In the genomic region with DNA sequence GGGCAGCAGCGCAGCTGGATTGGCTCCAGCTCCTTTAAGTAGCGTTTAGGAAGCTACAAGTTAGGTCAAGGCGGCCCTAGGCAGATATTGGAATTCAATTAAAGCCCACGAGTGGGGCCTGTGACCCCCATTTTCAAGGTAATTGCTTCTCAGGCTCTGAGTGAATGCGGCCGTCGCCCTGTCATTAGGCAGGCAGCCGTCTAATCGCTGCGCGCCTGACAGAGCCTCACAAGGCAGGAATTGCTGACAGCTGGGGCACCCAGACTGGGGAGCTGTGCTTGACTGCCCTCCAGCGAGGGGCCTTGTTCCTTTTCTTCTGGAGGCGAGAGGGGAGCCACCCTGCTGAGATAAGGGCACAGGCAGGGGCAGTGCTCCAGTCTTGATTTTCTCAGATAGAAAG, we compare ENCODE assay signal across 11 mouse cellular contexts. TPM values are rescaled to one million over a fixed set of nuclear protein-coding genes. Genes with fewer than 3 reads are reported as not detected.
A peak's percentile ranks its signal among the peaks of the same experiment; 100 is the strongest.
DNase-seq lines count a peak whose midpoint lies in the region; ATAC-seq and TF ChIP-seq lines count a peak whose summit lies in the region.
"Had no signal": no experiment of that assay in that cellular context is flagged by ENCODE, and none has a peak within 500 bp of the region (broad histone marks: within the 10 kb centered on the region; RNA-seq: fewer than 3 reads in every experiment).

No protein-coding gene starts in this region.

- 27% methylated on average over 13 of the region's 13 CpGs for WGBS in limb, embryonic 12.5 days
- 44% methylated on average over 13 of the region's 13 CpGs for WGBS in limb, embryonic 10.5 days
- WGBS in embryonic facial prominence, embryonic 10.5 days, result 25% methylated on average over 13 of the region's 13 CpGs
- WGBS in forebrain, postnatal 0 days, result 19% methylated on average over 13 of the region's 13 CpGs

- no peak for DNase-seq in limb, embryonic 10.5 days (ENCODE audit: low spot score)
- DNase-seq in embryonic facial prominence, embryonic 10.5 days (ENCODE audit: low spot score), result peak; percentile 74
- DNase-seq in forebrain, postnatal 0 days, result peak; percentile 47
- peak; percentile 35 for DNase-seq in neural tube, embryonic 10.5 days (ENCODE audit: extremely low spot score, low spot score)
- no peak for DNase-seq in urinary bladder, adult 18-20 months (ENCODE audit: low spot score in 2 of 2)
- DNase-seq in gastrocnemius, postnatal 25 days, result no peak
- no peak for DNase-seq in thymus, postnatal 36 days
- DNase-seq: heart, adult 2 months had no signal

- H3K27me3 ChIP-seq in limb, embryonic 12.5 days, result no peaks in the 10 kb centered on the region
- 0 out of 2 replicates have a peak, but pooled peaks cover 5% of the 10 kb centered on the region for H3K27me3 ChIP-seq in limb, embryonic 10.5 days (ENCODE audit: low read depth, poor library complexity, severe bottlenecking)
- peaks cover 35% of the 10 kb centered on the region; the same call in 1 of the 2 replicates for H3K27me3 ChIP-seq in embryonic facial prominence, embryonic 10.5 days (replicated peaks; ENCODE audit: low read depth, poor library complexity, severe bottlenecking)
- no peaks in the 10 kb centered on the region for H3K27me3 ChIP-seq in forebrain, postnatal 0 days (ENCODE audit: insufficient read depth, low read length)
- H3K27me3 ChIP-seq: liver, embryonic 12.5 days had no signal

- H3K36me3 ChIP-seq in limb, embryonic 12.5 days, result peaks cover 100% of the 10 kb centered on the region
- H3K36me3 ChIP-seq in limb, embryonic 10.5 days, result peaks cover 100% of the 10 kb centered on the region
- peaks cover 100% of the 10 kb centered on the region for H3K36me3 ChIP-seq in embryonic facial prominence, embryonic 10.5 days (replicated peaks)
- H3K36me3 ChIP-seq in forebrain, postnatal 0 days (ENCODE audit: insufficient read depth), result peaks cover 54% of the 10 kb centered on the region

- peak; percentile 25; the same call in 1 of the 2 replicates for TF ChIP-seq CTCF in forebrain, postnatal 0 days (IDR thresholded peaks at IDR 0.05; ENCODE audit: low read depth)

- H3K9ac ChIP-seq in limb, embryonic 12.5 days (replicated peaks), result no peak overlapping the region; the same call in 1 of the 2 replicates
- H3K9ac ChIP-seq in forebrain, postnatal 0 days, result no peak overlapping the region
- H3K9ac ChIP-seq: liver, embryonic 12.5 days had no signal

- peaks cover 56% of the 10 kb centered on the region for H3K4me1 ChIP-seq in limb, embryonic 12.5 days (replicated peaks)
- H3K4me1 ChIP-seq in limb, embryonic 10.5 days, result peaks cover 45% of the 10 kb centered on the region
- peaks cover 88% of the 10 kb centered on the region for H3K4me1 ChIP-seq in embryonic facial prominence, embryonic 10.5 days
- H3K4me1 ChIP-seq in forebrain, postnatal 0 days (ENCODE audit: insufficient read depth), result 0 out of 2 replicates have a peak, but pooled peaks cover 4% of the 10 kb centered on the region

- no peak overlapping the region for H3K4me3 ChIP-seq in limb, embryonic 12.5 days (replicated peaks)
- no peak overlapping the region for H3K4me3 ChIP-seq in limb, embryonic 10.5 days
- no peak overlapping the region for H3K4me3 ChIP-seq in embryonic facial prominence, embryonic 10.5 days
- H3K4me3 ChIP-seq in forebrain, postnatal 0 days (ENCODE audit: low read depth, low read length), result no peak overlapping the region
- H3K4me3 ChIP-seq: heart, adult 2 months; liver, embryonic 12.5 days had no signal

- H3K9me3 ChIP-seq in limb, embryonic 12.5 days, result no peaks in the 10 kb centered on the region
- no peaks in the 10 kb centered on the region for H3K9me3 ChIP-seq in limb, embryonic 10.5 days (replicated peaks)
- no peaks in the 10 kb centered on the region for H3K9me3 ChIP-seq in embryonic facial prominence, embryonic 10.5 days
- no peaks in the 10 kb centered on the region for H3K9me3 ChIP-seq in forebrain, postnatal 0 days (ENCODE audit: low read length)
- H3K9me3 ChIP-seq: liver, embryonic 12.5 days had no signal

- 0 out of 2 replicates have a peak overlapping the region, but pooled peaks have one; percentile 17 for H3K27ac ChIP-seq in limb, embryonic 12.5 days
- H3K27ac ChIP-seq in limb, embryonic 10.5 days, result no peak overlapping the region
- H3K27ac ChIP-seq in embryonic facial prominence, embryonic 10.5 days (replicated peaks), result no peak overlapping the region
- H3K27ac ChIP-seq in forebrain, postnatal 0 days (ENCODE audit: low read depth, low read length), result no peak overlapping the region
- H3K27ac ChIP-seq: heart, adult 2 months; liver, embryonic 12.5 days had no signal

- no peak for ATAC-seq in limb, embryonic 12.5 days (ENCODE audit: insufficient number of reproducible peaks, insufficient read depth, low FRiP score, low TSS enrichment, low read depth)
- peak; percentile 59 for ATAC-seq in forebrain, postnatal 0 days
- ATAC-seq: activated CD4-positive, CD25-positive, alpha-beta regulatory T cell, adult 4 months; liver, embryonic 12.5 days had no signal

- H3K4me2 ChIP-seq in limb, embryonic 12.5 days, result no peak overlapping the region
- H3K4me2 ChIP-seq in forebrain, postnatal 0 days (ENCODE audit: low read depth), result no peak overlapping the region
- H3K4me2 ChIP-seq: liver, embryonic 12.5 days had no signal

RNA-seq across cellular contexts. Expression of gene Tle3, which starts 24.3 kb away (rescaled TPM):
- 59.1 and 71.2 TPM in 2 replicates for polyA plus RNA-seq in limb, embryonic 12.5 days (2016; fragmentation: Nextera tagmentation; extraction: Ambion mirVana)
- polyA plus RNA-seq in limb, embryonic 10.5 days (2016; fragmentation: Nextera tagmentation; extraction: Ambion mirVana), result 53.4 and 55.7 TPM in 2 replicates
- 50.3 and 51.9 TPM in 2 replicates for polyA plus RNA-seq in embryonic facial prominence, embryonic 10.5 days (2016; fragmentation: Nextera tagmentation; extraction: Ambion mirVana)
- total RNA-seq in forebrain, postnatal 0 days (2014; rRNA removed), result 63.3 and 66.3 TPM in 2 replicates
- 16.3 and 21.1 TPM in 2 replicates for polyA plus RNA-seq in forebrain, postnatal 0 days (2015; fragmentation: Nextera tagmentation; extraction: Ambion mirVana)
- 1 to 10 TPM; 7.9 to 10.0 TPM for total RNA-seq in gastrocnemius, postnatal 25 days (2021)

Comparison
In these comparisons a context has a peak if more than half of its experiments do, and no peak if none do; other contexts are left out.
1. DNase-seq: peak in embryonic facial prominence, embryonic 10.5 days (single experiment), forebrain, postnatal 0 days (single experiment) and neural tube, embryonic 10.5 days (single experiment); none in limb, embryonic 10.5 days (single experiment), urinary bladder, adult 18-20 months (0 of 2), gastrocnemius, postnatal 25 days (single experiment) and thymus, postnatal 36 days (0 of 2).